Mouse (Mus musculus) kidney, postnatal 25 days (tissue): ENCODE data around the gene Itga5.

Source experiments
- DNase-seq, 2 experiments: peaks; one replicate each; pipeline ENCODE4 v3.0.0; 2021; ENCODE audit warnings: mixed read lengths in 2 of 2

The Itga5 gene

DNA sequence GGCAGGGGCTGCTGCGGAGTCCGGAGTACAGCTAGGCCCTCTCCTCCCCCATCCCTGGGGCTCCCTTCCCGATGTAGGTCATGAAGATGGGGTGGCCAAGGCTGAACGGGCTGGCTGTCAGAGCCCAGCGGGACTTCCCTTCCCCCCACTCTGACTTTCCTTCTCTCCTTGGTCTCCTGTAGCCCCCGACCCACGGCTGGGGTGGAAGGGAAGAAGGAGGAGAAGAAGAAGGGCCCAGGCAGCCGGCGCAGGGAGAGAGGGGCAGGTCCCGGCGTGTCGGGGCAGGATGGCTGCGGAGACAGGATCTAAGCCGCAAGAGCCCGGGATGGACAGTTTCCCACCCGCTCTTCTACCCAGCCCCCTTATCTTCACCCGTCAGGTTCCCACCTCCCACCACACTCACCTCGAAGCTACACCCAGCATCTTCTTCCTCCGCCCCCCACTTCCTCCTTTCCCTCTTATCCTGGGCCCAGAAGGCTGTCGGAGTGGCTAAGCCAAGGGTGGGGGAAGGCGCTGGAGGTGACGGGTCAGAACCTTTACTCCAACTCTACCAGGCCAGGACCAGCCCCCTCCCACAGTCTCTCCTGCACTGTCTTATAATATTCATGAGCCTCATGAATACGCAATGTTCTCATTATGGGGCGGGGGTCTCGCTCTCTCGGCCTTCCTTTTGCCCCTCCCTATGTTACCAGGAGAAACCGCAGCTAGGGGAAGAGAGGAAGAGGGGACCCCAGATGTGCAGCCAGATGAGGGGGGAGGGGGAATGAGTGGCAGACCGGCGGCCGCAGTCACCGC lies 27.2 kb downstream of the Itga5 start:
- no peak for DNase-seq

DNA sequence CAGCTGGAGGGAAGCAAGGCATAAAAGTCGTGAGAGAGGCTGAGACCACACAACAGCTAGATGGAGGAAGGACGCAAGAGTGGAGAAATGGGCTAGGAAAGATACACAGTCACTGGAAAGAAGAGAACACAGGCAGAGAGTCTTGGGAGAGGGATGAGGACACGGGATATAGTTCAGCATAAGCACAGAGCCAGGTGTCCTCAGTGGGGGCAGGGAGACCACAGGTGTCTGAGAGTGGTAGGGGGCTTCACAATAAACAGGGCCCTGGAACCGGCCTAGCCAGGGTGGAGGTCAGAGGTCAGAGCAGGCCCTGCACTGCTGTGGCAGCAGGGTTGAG lies 27.8 kb downstream of the Itga5 start:
- DNase-seq: no peak

DNA sequence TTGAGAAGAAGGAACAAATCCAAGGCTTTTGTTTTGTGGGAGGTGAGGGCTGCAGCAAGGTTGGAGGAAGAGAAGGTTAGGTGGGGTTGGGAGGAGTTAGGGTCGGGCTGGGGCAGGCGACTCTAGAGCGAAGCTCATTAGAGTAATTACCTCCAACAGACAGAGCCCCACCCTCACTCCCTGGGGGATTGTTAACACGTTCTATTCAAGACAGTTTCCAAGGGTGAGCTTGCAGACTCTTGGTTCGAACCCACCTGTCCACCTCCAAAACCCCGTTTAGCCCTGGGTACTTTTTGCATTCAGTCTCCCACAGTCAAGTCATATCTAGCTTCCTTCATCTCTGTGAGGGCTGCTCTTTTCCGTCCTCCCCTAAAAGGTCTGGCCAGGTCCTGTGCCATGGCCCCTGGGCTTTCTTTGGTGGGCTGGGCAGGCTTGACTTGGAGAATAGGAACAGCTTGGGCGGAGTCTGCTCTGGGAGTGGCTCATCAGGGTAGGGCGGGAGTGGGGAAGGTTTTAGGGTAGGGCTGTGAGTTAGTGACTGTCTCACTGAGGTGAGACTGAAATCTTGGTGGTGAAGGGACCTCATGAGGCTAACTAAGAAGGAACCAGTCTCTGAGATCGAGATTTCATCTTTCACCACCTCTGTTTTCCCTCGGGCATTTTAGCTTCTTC lies 29.4 kb downstream of the Itga5 start:
- DNase-seq: no peak

DNA sequence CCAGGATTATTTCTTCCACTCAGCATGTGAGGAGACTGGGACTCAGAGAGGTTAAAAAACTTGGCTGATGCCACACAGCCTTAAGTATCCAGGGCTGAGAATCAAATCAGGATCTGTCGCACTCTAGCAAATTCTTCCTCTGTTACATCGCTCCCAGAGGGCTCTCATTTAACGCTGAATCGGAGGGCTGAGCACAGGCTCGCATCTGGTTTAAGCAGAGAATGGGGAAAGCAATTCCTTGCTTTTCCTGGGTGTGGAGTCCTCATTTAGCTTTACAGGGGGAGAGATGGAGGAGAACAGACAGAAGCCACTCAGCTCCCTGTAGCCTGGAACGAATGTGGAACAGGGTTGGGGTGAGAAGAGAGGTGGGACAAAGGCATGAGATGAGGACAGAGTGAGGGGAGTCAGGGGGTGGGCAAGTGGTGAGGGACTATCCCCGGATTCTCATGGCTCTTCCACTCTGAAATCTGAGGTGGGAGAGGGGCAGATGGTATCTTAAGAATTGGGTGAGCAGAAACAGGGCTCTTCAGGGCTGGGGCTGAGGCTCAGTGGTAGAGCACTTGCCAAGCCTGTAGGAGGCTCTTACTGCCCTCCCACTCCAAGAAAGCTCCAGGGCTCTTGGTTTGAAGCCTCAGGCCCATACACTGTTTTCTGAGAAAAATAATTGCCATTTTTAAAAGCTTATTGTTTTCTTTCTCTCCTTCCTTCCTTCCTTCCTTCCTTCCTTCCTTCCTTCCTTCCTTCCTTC lies 30.9 kb downstream of the Itga5 start:
- DNase-seq: no peak

DNA sequence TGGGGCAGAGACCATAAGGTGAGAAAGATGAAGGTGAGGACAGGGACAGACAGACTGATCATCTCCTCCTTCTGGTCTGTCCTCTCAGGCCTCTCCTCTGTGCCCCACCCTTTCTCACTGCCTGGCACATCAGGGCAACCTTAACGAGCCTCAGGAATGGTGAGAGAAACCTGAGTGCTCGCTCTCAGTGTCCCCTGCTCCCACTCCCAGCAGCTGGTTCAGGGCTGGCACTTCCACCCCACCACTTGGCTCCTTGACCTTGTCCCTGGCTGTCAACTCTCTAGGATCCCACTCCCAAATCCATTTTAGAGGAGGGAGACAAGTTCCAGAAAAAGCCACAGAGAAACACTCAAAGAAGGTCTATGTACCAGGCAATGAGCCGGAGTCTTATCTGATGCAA lies 31.5 kb downstream of the Itga5 start:
- DNase-seq: no peak

DNA sequence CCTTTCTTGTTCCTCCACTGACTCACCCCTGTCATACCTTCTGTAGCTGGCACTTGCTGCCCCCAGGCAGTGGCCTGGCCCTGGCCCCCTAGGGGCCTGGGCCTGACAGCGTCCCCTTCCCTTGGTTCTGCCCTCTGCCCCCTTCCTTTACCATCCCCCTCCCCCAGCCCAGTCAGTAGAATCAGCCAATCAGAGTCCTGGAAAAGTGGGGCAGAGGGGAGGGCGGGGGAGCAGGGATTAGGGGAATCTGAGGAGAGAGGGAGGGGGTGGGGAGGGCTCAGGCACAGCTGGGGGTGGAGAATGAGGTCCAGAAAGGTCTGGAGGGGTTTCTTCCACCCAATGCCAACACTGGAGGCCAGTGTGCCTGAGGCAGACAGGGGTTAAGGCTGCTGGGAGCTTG lies 32.4 kb downstream of the Itga5 start:
- no peak for DNase-seq

DNA sequence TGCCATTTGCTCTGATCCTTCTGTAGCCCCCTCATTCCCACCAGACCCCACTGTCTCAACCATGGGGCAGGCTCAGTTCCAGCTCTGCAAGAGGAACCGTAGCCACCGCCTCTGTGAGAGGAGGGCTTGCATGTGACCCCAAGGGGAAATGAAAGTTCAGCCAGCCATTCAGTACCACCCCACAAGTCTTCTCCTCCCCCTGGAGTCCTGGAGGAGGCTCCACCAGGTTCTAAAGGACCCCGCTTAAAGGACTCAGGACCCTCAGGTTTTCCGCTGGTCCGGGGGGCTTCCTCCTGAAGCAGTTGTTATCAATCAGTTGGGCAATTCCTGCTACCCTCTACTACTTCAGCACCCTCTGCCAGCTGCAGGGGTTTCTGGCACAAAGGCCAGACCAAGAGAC lies 32.8 kb downstream of the Itga5 start:
- no peak for DNase-seq

DNA sequence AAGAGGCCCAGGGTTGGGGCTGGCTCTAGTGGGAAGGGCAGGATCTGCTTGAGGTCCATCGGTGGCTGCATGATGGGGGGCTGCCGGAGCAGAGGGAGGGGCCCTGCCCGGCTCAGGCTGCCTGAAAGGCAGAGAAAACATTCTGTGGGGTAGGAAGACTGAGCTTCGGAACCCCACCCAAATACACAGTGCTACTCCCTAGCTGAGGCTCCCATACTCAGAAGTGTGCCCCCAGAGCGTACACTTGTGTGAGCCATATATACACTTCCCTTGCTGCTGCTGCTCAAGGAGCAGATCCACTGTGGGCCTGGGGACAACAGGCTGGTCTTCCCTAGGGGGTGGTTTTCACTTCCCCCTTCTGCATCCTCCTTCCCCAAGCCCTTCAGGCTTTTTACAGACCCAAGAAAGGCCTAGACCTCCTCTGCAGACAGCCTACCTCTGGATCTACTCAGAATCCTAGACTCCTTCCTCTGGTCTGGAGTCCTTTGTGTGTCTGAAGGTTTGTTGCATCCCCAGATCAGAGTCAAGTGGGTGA lies 33.4 kb downstream of the Itga5 start:
- no peak for DNase-seq

DNA sequence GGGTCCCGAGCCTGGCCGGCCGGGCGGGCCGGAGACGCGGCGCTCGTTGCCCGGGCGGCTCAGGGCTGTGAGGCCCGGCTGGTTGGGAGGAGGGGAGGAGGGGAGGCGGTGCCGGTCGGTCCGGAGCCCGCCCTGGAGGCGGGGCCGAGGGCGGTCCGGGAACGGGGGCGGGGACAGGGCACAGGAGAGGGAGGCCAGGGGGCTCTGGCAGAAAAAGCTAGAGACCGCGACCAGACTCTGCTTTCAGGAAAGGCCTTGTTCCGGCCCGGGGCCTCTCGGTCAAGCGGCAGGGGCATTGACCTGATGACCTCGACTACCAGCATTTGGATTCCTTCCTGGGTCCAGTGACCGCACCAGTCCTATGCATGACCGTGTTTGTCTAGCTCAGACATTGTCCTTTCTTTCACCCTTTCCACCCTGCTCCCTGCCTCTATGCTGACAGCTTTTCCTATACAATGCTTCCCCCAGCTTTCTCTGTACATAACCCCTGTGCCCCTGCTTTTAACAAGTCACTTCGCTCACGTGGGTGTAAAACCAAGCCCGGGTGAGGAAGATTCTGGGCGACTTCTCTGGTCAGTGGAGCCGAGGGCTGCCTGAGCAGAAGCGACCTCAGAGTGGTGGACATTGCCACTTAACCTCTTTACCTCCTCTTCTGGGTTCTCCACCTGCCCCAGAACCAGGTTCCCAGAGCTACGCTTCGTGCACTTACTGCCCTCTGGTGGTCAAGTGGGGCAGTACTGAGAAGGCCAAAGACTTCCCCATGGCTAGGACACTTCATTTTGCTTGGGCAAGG lies 42.9 kb downstream of the Itga5 start:
- peak; percentile 90 to 95 for DNase-seq

DNA sequence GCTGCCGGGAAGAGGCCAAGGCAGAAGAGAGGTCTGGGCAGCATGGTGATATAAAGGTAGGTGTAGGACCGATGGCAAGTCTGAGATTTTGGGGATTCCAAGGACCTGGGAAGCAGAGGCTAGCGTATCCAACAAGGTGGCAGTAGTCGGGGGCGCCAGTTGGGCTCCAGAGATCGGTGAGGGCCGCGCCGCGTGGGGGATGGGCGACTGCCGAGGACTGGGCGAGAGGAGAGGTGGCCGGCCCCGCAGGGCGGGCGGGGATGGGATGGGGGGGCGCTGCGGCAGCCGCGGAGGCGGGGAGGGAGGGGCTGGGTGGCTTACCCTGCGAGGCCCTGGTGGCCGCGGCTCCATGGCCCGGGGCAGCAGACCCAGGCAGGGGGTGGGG lies 43.5 kb downstream of the Itga5 start:
- DNase-seq: peak in 1 of 2 experiments; percentile 58

DNA sequence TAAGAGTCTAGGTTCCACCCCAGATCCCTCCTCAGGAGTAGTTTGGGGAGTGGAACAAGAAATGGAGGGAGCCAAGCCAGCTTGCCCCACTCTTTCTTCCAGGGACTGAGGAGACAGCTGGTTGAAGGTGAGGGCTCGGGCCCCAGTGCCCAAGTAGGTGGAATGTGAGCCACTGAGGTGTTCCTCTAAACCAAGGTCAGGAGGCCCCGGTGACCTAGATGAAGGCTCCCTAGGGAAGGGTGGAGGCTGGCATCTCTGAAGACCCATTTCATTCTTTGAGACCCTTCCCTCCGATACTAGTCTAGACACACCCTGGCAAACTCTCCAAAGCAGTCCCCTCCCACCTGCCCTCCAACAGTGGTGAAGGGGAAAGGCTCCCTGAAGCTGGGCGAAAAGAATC lies 44.2 kb downstream of the Itga5 start:
- no peak for DNase-seq

DNA sequence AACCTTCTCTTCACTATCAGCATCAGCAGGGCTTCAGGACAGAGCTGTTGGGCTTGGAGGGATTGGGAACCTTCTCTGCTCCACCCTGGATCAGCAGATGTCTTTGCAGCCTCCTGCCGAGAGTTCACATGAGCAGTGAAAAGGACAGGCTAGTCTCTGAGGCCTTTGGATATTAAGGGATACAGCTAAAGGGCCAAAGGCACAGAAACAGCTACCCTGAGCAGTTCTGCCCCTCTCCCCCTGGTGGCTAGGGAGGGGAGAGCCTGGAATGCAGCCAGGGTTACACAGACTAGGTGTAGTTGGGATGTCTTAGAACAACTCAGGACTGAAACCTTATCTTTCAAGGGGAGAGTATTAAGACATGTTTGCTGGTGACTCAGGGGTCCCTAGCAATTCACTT lies 45.5 kb downstream of the Itga5 start:
- DNase-seq: peak in 1 of 2 experiments; percentile 48

DNA sequence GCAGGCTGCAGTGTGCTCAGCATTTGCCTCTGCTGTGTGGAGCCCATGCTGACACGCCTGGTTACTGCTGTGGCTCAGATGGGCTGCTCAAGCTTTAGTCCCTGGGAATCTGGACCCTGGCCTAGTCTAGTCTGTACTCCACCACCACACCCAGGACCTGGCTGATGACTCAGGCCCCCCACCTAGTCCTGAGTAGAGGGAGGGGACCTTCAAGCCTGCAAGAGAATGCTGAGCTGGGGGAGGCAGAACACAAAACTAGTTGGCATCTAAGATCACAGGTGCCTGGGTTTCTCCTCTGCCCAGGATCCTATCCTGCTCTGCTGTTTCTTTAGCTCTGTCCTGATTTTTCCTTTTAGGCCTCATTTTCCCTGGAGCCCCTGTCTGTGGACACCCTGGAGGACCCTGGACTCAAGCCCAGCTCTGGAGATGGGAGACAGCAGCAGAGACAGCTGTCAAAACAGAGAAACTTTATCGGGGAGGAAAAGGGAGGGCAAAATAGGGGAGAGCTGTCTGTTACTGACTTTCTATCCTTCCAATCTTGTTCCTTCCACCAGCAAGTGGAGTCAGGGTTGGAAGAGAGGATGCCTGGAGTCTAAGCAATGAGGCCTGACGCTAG lies 48.3 kb downstream of the Itga5 start:
- no peak for DNase-seq

DNA sequence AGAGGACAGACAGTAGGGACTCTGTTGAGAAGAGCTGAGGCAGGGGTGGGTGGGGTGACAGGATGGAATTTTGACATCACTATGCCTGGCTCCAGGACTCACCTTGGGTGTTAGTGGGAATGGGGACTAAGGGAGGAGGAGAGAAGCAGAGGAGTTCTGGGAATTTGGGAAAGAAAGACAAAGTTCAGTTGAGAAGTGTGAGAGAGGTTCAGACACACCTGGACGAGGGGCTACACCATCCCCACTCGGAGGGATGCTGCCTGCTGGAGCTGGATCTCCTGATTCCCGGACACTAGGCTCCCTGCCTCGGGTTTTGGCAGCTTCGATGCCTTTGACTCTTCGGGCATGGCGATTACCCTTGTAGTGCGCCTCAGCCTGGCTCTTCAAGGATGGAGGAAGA lies 48.8 kb downstream of the Itga5 start:
- DNase-seq: no peak

DNA sequence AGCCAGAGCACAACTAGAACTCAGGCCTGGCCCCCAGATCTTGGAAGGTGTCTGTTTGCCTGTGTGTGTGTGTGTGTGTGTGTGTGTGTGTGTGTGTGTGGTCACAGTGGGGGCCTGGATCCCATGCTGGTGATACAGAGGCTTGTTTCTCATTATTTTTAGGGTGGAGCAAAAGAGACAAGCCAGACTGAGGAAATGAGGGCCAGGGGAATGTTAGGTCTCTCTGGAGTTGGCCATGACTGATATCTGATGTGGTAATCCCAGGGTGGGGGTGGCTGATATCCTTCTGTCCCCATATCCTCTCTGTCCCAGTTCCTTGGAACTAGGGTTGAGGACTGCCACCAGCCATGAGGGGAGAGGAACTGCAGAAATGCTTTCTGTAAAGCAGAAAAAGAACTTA lies 49.4 kb downstream of the Itga5 start:
- DNase-seq: no peak

DNA sequence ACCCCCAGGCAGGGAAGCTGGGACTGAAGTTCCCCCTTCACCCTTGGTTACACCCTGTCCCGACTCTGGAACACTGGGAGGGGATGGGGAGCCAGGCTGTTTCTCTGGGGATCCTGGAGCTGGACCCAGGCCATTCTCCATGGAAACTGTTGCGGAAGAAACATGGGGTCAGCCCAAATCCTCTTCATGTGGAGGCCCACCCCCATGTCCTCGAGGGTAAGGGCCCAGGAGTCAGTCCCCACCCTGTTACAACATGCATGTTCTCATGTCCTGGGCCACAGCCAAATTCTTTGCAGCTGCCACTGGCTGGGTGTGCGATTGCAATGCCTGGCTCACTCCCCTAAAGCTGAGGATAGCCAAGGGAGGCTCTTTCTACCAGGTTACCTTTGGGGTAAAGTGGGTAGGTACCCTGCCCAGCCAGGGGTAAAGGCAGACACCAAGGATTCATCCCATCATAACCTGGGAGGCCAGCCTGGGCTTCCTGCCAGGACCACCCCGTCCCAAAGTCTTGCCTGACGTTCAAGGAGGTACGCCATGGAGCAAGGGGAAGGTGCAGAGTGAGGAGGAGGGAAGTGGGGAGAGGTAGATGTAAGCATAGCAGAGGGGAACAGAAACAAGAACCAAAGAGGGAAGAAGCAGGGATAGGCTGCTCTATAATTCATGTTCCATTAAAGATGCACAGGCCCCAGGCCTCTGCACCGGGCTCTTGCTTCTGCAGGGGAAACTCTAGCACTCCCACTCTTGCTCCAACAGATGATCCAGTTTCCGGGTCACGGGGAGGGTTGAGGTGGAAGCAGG lies 50.4 kb downstream of the Itga5 start:
- no peak for DNase-seq

DNA sequence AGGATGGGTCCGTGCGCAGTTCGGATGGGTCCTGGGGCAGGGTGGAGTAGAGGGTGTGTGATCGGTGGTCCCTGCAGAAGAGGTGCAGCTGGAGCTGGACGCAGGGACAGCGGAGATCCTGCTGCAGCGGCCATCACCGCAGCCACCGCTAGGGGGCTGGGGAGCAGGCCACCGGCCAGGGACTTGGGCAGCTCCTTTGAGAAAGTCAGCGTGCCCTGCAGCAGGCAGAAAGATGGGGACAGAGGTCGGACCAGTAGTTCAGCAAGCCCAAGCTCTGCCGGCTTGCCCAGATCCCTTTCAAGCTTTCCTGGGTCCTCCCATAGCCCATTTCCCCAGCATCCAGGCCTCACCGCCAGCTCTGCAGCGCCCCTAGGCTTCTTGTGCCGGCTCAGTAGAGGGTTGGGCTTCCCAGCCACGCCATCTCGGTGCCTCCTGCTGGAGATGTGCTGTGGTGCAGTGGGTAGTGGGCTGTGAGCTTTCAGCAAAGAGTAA lies 51.5 kb downstream of the Itga5 start:
- peak; percentile 81 to 84 for DNase-seq

DNA sequence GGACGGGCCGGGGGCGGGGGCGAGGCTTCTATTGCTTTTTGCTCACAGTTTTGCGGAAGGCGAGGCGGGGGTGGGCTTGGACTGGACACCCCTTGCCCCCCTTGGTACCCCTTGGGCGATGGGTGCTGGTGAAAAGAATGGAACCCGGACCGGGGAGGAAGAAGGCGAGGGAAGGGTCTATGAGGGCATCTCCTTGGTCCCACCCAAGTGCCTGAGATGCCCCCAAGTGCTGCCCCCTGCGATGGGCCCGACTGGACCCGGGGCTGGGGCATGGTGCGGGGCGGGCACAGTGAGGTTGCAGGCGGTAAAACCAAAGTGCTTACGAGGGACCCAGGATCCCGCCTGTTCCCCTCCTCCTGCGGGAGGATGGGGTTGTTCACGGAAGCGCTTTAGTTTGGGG lies 52.4 kb downstream of the Itga5 start:
- no peak for DNase-seq

DNA sequence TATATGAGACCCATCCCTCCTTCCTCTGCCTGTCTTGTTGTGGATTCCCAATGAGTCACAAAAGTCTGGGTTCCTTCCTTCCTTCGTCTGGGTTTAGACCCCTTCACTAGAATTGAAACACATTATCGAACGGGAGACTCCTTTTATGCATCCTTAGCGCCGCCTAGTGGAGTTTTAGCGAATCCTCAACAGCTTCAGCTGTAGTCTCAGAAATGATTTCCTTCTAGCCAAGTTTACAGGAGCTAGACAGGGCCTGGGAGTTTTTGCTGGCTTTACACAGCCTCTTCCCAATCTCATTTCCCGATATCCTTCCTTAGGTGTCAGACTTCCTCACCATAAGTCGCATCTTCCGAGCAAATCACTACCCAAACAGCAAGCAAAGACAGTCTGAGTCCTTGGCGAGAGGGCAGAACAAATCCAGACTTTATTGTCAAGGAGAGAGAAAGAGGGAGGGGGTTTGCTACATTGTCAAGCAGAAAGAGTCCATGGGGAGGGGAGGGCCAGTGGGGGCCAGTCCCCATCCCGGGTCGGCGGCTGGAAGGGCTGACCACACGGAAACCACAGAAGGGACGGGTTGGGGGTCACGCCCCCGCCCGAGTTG lies 53.0 kb downstream of the Itga5 start:
- peak; percentile 70 to 76 for DNase-seq

DNA sequence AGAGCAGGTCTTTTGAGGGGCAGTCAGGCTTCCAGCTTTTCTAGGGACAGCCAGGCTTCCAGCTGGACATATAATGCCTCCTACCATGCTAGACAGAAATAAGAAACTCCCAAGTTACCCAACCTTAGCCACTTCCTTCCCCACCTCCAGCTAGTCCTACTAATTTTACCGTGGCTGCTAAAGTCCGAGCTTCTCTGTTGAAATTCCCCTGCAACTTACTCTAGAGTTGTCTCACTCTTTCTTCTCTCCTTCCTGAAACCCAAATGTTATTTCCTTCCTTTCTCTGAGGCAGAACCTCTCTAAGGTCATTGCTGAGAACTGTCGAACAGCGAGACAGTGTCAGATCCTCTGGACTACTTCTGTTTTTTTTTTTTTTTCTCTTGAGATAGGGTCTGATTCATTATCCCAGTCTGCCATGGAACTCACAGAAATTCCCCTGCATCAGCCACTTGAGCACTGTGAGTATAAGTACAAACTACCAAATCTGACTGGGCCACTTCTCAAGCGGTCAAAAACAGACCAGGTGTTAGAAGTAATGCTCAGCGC lies 56.1 kb downstream of the Itga5 start, which contains the start of gene Gpr84:
Gpr84 (minus strand) TSS at position 248 of the 546 bp plus-strand sequence.
- no peak for DNase-seq
